Mouse (Mus musculus): Measurements from ENCODE around the gene Chrna9. TPM values are rescaled to one million over a fixed set of nuclear protein-coding genes. Genes with fewer than 3 reads are reported as not detected.

The Chrna9 gene
- polyA plus RNA-seq (2014; fragmentation: Illumina TruSeq; extraction: RNeasy Lipid Tissue Mini Kit (QIAGEN cat#74804); ENCODE audit: low read depth, low replicate concordance): 3.6 TPM

DNA sequence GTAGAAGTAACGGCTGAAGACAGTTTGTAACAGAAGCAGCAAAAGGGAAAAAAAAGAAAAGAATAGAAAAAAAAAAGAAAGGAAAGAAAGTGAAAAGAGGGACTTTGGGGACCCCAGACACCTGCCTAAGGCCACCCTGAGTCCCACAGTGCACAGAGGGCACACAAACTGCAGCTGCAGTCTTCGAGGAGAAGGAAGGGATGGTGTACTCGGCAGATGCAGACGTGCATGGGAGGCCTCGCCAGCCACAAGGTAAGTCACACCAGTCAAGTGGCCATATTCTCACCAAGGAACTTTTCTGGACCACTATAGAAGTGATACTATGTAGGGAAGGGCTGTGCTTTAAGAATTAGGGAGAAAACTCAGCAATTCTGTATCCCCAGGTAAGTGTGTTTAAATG lies at the start of gene Chrna9:
Chrna9 (plus strand) TSS at position 139 of the 400 bp plus-strand sequence.

GRCm38 (mm10) chr5:66004134-66004925 lies 69.6 kb downstream of the Chrna9 start, which contains the start of gene 9130230L23Rik:
Gene 9130230L23Rik, minus strand, starts transcription at chr5:66004285.

Other genes with a start within 250 kb of the Chrna9 start
- 83.1 TPM for gene Pds5a, start 236.6 kb upstream of the Chrna9 start, polyA plus RNA-seq (2014; fragmentation: Illumina TruSeq; extraction: RNeasy Lipid Tissue Mini Kit (QIAGEN cat#74804); ENCODE audit: low read depth, low replicate concordance)
- 48.6 TPM for gene N4bp2, start 171.4 kb upstream of the Chrna9 start, polyA plus RNA-seq (2014; fragmentation: Illumina TruSeq; extraction: RNeasy Lipid Tissue Mini Kit (QIAGEN cat#74804); ENCODE audit: low read depth, low replicate concordance)
- 0.60 TPM for gene Rhoh, start 73.7 kb upstream of the Chrna9 start, polyA plus RNA-seq (2014; fragmentation: Illumina TruSeq; extraction: RNeasy Lipid Tissue Mini Kit (QIAGEN cat#74804); ENCODE audit: low read depth, low replicate concordance)
- 0.53 TPM for gene 9130230L23Rik, start 69.4 kb downstream of the Chrna9 start, polyA plus RNA-seq (2014; fragmentation: Illumina TruSeq; extraction: RNeasy Lipid Tissue Mini Kit (QIAGEN cat#74804); ENCODE audit: low read depth, low replicate concordance)
- 3.9 TPM for gene Rbm47, start 238.2 kb downstream of the Chrna9 start, polyA plus RNA-seq (2014; fragmentation: Illumina TruSeq; extraction: RNeasy Lipid Tissue Mini Kit (QIAGEN cat#74804); ENCODE audit: low read depth, low replicate concordance)

All from testis, adult 10 weeks (tissue).